Mouse (Mus musculus) liver, embryonic 14.5 days (tissue): ENCODE data around the gene Themis.

Source experiments
- CTCF ChIP-seq: IDR thresholded peaks from 2 replicates; pipeline ENCODE4 v1.5.1; 2016; ENCODE audit warnings: antibody characterized with exemption, low read depth, control low read depth
- EP300 ChIP-seq: IDR thresholded peaks from 2 replicates; pipeline ENCODE4 v1.6.1; 2016; ENCODE audit warnings: antibody characterized with exemption, low read depth

DNA sequence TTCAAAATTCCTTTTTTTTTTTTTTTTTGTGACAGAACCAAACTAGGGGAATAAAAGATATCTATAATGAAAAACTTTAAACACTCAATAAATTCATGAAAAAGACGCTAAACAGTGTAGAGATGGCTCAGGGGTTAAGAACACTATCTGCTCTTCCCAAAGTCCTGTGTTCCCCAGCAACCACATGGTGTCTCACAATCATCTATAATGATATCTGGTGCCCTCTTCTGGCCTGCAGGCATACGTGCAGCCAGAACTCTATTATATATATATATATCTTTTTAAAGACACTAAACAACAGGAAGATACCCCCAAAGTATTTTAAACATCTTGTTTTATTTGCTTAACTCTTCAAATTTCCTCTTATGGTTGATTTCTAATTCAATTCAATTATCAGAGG is 62.0 kb downstream of the Themis start:
- TF ChIP-seq CTCF (peak; percentile 50), EP300 (no peak)
